Mouse (Mus musculus): ENCODE results near the gene Oxct2b.
"Not testable (repeated sequence)": the region's sequence is repeated elsewhere in the genome, so short reads cannot be mapped to it uniquely, and the experiment has no call there.

The Oxct2b gene

GRCm38 (mm10) chr4:123116011-123116410, at the start of gene Oxct2b:
Gene Oxct2b, plus strand, starts transcription at chr4:123116266.
- DNase-seq (ENCODE audit: low read depth), result no peak

GRCm38 (mm10) chr4:123068646-123069045, 47.4 kb upstream of the Oxct2b start:
- no peak for DNase-seq (ENCODE audit: low read depth)

DNA sequence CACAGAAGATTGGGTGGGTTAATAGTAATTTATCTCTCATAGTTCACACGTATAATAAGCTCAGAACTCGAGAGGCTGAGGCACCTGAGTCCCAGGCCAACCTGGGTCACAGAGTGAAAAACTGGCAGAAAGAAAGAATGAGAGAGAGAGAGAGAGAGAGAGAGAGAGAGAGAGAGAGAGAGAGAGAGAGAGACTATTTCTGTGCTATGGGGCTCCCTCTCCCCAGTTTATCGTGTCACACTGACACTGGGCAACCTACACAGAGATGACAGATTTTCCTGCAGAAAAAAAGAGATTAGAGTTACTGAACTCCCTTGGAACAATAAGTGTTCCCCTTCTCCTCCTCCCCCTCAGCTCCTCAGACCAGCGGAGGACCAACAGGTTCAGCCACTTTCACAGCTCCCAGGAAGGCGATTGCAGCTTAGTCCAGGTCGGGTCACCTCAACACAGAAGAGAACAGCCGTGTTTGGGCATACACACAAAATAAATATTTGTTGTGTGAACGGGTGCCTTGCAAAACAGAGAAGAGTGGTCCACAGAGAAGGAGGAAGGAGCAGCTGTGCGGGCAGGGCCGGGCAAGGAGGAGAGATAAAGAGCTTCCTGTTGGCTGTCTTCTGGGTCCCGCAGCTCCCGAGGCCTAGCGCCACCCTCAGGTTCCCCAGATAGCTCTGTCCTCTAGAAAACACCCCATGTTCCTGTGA, 44.6 kb upstream of the Oxct2b start:
- DNase-seq (ENCODE audit: low read depth), result peak; percentile 63

- DNase-seq (ENCODE audit: low read depth), result no peak
Measured at GRCm38 (mm10) chr4:123076928-123077327, 39.1 kb upstream of the Oxct2b start.

DNA sequence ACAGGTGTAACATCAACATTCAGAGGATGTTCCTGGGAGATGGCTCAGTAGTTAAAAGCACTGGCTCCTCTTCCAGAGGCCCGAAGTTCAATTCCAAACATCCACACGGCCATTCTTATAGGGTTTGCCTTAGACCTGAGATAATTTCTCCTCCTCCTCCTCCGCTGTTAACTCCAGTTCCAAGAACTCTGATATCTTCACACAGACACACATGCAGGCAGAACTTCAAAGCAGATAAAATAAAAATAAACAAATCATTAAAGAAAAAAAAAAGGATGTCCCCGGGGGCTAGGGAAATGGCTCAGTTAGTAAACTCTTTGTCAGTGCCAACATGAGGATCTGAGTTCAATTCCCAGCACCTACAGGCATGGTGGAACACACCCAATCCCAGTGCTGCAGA, 37.8 kb upstream of the Oxct2b start:
- no peak for DNase-seq (ENCODE audit: low read depth)

DNA sequence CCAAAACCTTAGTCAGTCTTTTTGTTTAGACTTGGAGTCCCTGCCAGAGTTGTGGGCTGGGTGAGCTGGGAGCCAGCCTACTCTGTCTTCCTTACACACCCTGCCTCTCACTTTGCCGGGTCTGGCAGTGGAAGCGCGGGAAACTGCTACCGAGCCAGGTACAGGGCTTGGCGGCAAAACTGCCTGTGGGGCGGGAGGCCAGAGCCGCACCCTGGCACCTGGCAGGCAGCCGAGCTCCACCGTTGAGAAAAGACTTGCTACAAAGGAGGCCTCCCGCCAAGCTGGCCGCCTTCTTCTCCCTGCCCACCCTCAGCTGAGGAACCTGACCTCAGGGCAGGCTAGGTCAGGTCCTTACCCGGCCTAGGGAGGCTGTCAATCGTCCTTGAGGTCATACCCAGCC, 35.3 kb upstream of the Oxct2b start:
- DNase-seq (ENCODE audit: low read depth), result peak; percentile 49

GRCm38 (mm10) chr4:123082283-123083163, 33.5 kb upstream of the Oxct2b start:
- DNase-seq (ENCODE audit: low read depth), result peak; percentile 82

DNA sequence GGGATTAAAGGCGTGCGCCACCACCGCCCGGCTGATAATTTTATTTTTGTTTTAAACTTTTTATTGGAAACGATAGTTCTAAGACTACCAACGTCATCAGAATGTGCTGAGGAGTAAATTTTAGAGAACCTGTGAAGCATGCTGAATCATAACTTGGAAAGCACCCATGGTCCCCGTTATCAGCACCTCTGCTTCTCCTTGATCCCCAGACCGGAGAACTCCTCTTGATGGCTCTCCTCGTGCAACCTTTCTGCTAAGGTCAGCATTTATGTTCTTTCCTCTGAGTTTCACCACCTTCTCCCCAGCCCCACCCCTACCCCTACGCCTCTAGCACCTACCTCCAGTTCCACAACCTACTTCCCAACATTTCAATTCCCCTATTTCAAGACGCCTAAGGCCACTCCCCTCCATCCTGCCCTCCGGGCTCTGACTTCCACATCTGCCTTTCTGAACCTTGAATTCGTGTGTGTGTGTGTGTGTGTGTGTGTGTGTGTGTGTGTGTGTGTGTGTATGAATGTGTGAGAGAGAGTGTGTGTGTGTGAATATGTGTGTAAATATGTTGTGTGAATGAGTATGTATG, 32.7 kb upstream of the Oxct2b start:
- DNase-seq (ENCODE audit: low read depth), result no peak

- no peak for DNase-seq (ENCODE audit: low read depth)
Measured at GRCm38 (mm10) chr4:123085290-123085689, 30.8 kb upstream of the Oxct2b start.

DNA sequence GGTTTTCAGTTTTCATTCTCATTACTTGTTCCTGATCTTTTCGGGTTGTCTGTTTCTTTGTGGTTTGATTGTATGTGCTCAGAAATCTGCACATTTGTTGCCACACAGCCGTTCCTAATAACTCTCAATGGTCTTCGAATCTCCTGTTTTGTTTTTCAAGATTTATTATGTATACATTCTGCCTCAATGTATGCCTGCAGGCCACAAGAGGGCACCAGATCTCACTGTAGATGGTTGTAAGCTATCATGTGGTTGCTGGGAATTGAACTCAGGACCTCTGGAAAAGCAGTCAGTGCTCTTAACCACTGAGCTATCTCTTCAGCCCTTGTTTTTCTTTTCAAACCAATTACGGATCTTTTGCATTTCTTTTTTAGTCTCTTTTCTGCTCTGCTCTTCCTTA, 29.7 kb upstream of the Oxct2b start:
- DNase-seq (ENCODE audit: low read depth), result no peak

GRCm38 (mm10) chr4:123092621-123093020, 23.4 kb upstream of the Oxct2b start:
- DNase-seq (ENCODE audit: low read depth), result no peak

DNA sequence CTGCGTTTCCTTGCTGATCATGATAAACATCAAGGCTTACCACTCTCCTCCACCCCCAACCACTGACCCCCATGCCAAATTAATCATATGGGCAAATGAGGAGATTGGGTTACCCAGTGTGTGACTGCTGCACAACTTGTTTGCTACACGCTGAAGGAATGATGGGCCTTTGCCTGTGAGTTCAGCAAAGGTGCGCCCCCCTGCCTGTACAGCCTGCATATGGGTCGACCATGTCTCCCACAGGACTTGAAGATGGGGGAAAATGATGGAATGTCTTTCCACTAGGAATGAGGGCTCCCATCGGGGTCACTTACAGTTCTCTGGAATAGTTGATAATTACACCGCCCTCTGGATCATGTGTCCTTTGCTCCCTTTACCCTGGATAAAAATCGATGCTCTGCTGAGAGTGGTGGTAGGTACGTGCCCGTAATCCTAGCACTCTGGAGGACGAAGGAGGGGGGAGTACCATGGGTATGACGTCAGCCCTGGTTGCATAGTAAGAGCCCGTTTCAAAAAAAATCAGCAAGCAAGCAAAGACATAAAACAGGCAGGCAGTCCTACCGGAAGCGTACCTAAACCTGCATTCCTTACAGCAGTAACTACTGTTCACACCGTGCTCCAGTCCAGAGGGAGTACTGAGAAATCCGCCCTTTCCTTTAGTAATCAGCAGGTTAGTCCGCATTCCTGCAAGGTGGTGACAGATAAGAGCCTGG, 22.8 kb upstream of the Oxct2b start:
- no peak for DNase-seq (ENCODE audit: low read depth)

GRCm38 (mm10) chr4:123093869-123094268, 22.2 kb upstream of the Oxct2b start:
- no peak for DNase-seq (ENCODE audit: low read depth)

- DNase-seq (ENCODE audit: low read depth), result no peak
Measured at GRCm38 (mm10) chr4:123104651-123105450, 11.2 kb upstream of the Oxct2b start, which contains the start of gene Bmp8b. Gene Bmp8b, plus strand, starts transcription at chr4:123105165.

DNA sequence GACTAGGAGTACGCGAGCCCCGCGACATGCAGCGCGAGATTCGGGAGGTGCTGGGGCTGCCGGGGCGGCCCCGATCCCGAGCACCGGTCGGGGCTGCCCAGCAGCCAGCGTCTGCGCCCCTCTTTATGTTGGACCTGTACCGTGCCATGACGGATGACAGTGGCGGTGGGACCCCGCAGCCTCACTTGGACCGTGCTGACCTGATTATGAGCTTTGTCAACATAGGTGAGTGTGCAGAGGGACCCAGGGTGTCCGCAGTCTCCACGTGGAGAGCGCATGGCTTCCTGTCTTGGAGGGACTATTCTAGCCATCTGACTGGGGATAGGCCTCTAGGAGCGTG, 10.6 kb upstream of the Oxct2b start:
- no peak for DNase-seq (ENCODE audit: low read depth)

GRCm38 (mm10) chr4:123105929-123106328, 10.1 kb upstream of the Oxct2b start:
- not testable (repeated sequence) for DNase-seq (ENCODE audit: low read depth)

- peak; percentile 86 for DNase-seq (ENCODE audit: low read depth)
Measured at GRCm38 (mm10) chr4:123106864-123107263, 9.2 kb upstream of the Oxct2b start.

GRCm38 (mm10) chr4:123108056-123108455, 8.0 kb upstream of the Oxct2b start:
- no peak for DNase-seq (ENCODE audit: low read depth)

DNA sequence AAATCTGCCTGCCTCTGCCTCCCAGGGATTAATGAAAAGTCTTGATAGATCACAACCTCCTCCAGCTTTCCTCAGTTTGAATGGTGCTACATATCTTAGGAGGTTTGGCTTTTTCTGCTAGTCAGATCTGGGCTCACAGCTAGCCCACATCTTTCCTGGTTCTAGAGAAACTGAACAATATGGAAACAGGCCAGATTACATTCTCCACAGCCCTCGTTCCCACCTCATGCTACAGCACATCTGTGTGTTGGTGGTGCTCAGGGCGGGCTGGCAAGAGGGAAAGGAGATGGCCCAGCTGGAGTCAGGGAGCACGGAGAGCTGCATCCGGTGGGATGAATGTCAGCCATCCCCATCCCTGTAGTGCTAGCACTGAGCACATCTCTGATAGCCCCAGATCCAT, 5.3 kb upstream of the Oxct2b start:
- DNase-seq (ENCODE audit: low read depth), result no peak

DNA sequence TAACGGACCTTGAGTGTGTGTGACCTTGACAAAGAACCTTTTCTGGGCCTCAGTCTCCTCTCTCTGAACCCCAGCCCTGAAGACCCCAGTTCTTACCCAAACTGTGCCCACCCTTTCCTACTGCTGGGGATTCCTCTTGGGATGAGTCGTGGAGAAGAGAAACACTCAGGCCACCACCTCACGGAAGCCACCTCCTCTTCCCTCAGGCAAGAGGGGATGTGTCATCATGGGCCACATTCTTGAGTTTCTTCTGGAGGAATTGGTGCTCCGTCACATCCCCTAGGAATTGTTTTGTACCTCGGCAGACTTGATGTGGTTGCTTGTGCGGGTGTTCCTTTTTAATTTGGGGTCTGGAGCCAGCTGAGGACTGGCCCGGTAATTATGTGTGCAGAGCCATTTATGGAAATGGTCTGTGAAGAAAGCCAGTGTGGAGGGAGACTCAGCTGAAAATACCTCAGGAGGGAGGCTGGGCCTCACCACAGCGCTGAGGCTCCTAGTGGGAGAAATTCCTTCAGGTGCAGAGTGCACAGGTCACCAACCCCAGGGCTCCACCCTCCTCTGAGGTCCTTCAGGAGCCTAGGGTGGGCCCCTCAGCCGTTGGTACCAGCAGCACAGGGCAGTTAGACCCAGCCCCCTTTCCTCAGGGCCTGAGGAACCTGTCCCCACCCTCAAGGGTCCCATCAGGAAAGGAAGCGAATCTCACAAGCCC, 4.6 kb upstream of the Oxct2b start:
- DNase-seq (ENCODE audit: low read depth), result peak; percentile 35

- DNase-seq (ENCODE audit: low read depth), result no peak
Measured at GRCm38 (mm10) chr4:123112216-123112764, 3.8 kb upstream of the Oxct2b start.
